Mouse (Mus musculus): ENCODE data around the gene Prkag3. TPM values are rescaled to one million over a fixed set of nuclear protein-coding genes. Genes with fewer than 3 reads are reported as not detected.

The Prkag3 gene
- polyA plus RNA-seq, 2 experiments = not detected

GRCm38 (mm10) chr1:74752150-74752549 is 3.1 kb upstream of the Prkag3 start:
- Histone ChIP-seq H3K4me3 (ENCODE audit: insufficient read depth in 1 of 2, low read depth in 2 of 2, low read length in 2 of 2) (no peak overlapping the region), H3K4me2 (ENCODE audit: low read depth) (no peak overlapping the region), H3K27ac (no peak overlapping the region), H3K36me3 (replicated peaks; ENCODE audit: control insufficient read depth, insufficient read depth, low read depth) (no peaks in the 10 kb centered on the region), H3K9me3 (ENCODE audit: control insufficient read depth, low read length) (no peaks in the 10 kb centered on the region), H3K27me3 (ENCODE audit: control insufficient read depth, insufficient read depth, low read length) (no peaks in the 10 kb centered on the region; the same call in 1 of the 2 replicates), H3K4me1 (replicated peaks; ENCODE audit: control insufficient read depth in 2 of 2, insufficient read depth in 2 of 2, low read length in 1 of 2) (no peaks in the 10 kb centered on the region), H3K9ac (replicated peaks) (no peak overlapping the region)
- DNase-seq (ENCODE audit: low read depth in 3 of 3, low spot score in 3 of 3) (no peak), ATAC-seq (ENCODE audit: insufficient read depth) (no peak)
- no peak for TF ChIP-seq EP300 (IDR thresholded peaks at IDR 0.05; ENCODE audit: low read depth)
- TF ChIP-seq CTCF (IDR thresholded peaks at IDR 0.05; ENCODE audit: low read depth) = no peak
- 72% methylated on average over 8 of the region's 8 CpGs for WGBS (ENCODE audit: insufficient replicate concordance)

DNA sequence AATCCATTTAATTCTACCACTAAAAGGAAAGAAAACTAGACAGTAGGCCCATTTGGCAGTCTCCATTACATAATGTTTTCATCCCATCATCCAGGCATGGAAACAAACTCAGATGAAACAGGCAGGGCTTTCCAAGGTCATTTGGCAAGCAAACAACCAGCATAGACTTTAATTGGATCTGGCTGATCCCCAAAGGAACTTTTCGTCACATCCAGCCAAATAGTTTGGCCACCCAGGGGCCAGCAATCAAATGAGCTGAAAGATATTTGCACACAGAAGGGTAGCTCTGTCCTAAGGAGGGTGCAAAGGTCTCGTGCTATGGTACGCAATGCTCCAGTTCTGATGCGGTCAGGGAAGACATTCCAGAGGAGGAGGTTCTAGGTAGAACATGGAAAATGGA is 1.7 kb upstream of the Prkag3 start:
- no peak overlapping the region for H3K27ac ChIP-seq
- no peaks in the 10 kb centered on the region for H3K36me3 ChIP-seq (replicated peaks; ENCODE audit: control insufficient read depth, insufficient read depth, low read depth)
- no peaks in the 10 kb centered on the region for H3K9me3 ChIP-seq (ENCODE audit: control insufficient read depth, low read length)
- no peaks in the 10 kb centered on the region; the same call in 1 of the 2 replicates for H3K27me3 ChIP-seq (ENCODE audit: control insufficient read depth, insufficient read depth, low read length)
- H3K4me3 ChIP-seq (ENCODE audit: insufficient read depth in 1 of 2, low read depth in 2 of 2, low read length in 2 of 2) = no peak overlapping the region
- ATAC-seq (ENCODE audit: insufficient read depth) (no peak), DNase-seq (ENCODE audit: low read depth in 3 of 3, low spot score in 3 of 3) (no peak)
- TF ChIP-seq EP300 (IDR thresholded peaks at IDR 0.05; ENCODE audit: low read depth) (no peak), CTCF (IDR thresholded peaks at IDR 0.05; ENCODE audit: low read depth) (no peak)
- WGBS (ENCODE audit: insufficient replicate concordance) = 55% methylated on average over 4 of the region's 4 CpGs
- H3K4me2 ChIP-seq (ENCODE audit: low read depth) = no peak overlapping the region
- no peak overlapping the region for H3K9ac ChIP-seq (replicated peaks)
- H3K4me1 ChIP-seq (replicated peaks; ENCODE audit: control insufficient read depth in 2 of 2, insufficient read depth in 2 of 2, low read length in 1 of 2) = no peaks in the 10 kb centered on the region

GRCm38 (mm10) chr1:74749301-74749700 is 280 bp upstream of the Prkag3 start:
- H3K4me2 ChIP-seq (ENCODE audit: low read depth) = no peak overlapping the region
- H3K4me1 ChIP-seq (replicated peaks; ENCODE audit: control insufficient read depth in 2 of 2, insufficient read depth in 2 of 2, low read length in 1 of 2) = no peaks in the 10 kb centered on the region
- TF ChIP-seq CTCF (IDR thresholded peaks at IDR 0.05; ENCODE audit: low read depth) (no peak), EP300 (IDR thresholded peaks at IDR 0.05; ENCODE audit: low read depth) (no peak)
- no peaks in the 10 kb centered on the region for H3K36me3 ChIP-seq (replicated peaks; ENCODE audit: control insufficient read depth, insufficient read depth, low read depth)
- H3K4me3 ChIP-seq (ENCODE audit: insufficient read depth in 1 of 2, low read depth in 2 of 2, low read length in 2 of 2) = no peak overlapping the region
- WGBS (ENCODE audit: insufficient replicate concordance) = 59% methylated on average over 7 of the region's 7 CpGs
- no peaks in the 10 kb centered on the region; the same call in 1 of the 2 replicates for H3K27me3 ChIP-seq (ENCODE audit: control insufficient read depth, insufficient read depth, low read length)
- no peak overlapping the region for H3K27ac ChIP-seq
- DNase-seq (ENCODE audit: low read depth in 3 of 3, low spot score in 3 of 3) = no peak
- no peak overlapping the region for H3K9ac ChIP-seq (replicated peaks)
- H3K9me3 ChIP-seq (ENCODE audit: control insufficient read depth, low read length) = no peaks in the 10 kb centered on the region
- no peak for ATAC-seq (ENCODE audit: insufficient read depth)

DNA sequence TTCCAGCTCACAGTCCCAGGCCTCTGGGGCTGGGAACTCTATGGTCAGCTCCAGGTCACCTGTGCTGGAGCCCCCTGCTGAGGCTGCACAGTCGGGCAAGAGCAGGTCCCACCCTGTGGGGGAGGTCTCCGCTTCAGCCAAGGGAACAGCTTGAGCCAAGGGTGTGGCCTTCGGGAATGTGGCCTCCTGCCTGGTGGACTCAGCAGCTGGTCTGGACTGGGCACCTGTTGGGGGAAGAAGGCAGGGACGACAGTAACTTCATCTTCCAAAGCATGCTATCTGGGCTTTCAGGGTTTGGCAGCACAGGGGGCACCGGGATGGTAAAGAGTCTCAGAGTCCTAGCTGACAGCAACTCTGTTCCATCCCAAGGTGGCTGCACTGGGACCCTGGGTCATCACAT is 1.7 kb downstream of the Prkag3 start:
- WGBS (ENCODE audit: insufficient replicate concordance) = 53% methylated on average over 5 of the region's 5 CpGs

DNA sequence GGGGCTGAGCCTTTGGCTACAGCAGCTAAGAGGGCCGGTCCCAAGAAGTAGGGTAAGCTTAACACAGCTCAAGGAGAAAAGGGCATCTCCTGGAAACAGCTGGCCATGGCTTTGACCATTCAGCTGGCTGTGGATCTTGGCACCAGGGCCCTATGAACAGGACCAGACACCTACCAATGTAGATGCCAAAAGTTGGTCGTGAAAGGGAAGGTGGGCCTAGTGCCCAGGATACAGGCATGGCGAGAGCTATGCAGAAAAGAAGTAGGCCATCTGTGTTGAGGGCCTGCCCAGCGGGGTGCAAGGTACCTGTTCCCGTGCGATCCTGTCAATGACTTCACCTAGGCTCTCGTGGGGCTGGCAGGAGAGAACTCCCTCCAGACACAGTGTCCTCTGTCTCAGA is 8.2 kb downstream of the Prkag3 start:
- no peak for TF ChIP-seq CTCF (IDR thresholded peaks at IDR 0.05; ENCODE audit: low read depth)
- no peak for TF ChIP-seq EP300 (IDR thresholded peaks at IDR 0.05; ENCODE audit: low read depth)
- H3K36me3 ChIP-seq (replicated peaks; ENCODE audit: control insufficient read depth, insufficient read depth, low read depth) = no peaks in the 10 kb centered on the region
- 53% methylated on average over 7 of the region's 7 CpGs for WGBS (ENCODE audit: insufficient replicate concordance)
- no peak overlapping the region for H3K9ac ChIP-seq (replicated peaks)
- H3K4me2 ChIP-seq (ENCODE audit: low read depth) = no peak overlapping the region
- H3K27me3 ChIP-seq (ENCODE audit: control insufficient read depth, insufficient read depth, low read length) = no peaks in the 10 kb centered on the region
- ATAC-seq (ENCODE audit: insufficient read depth) (no peak), DNase-seq (ENCODE audit: low read depth in 3 of 3, low spot score in 3 of 3) (no peak)
- H3K27ac ChIP-seq = no peak overlapping the region
- H3K4me3 ChIP-seq (ENCODE audit: insufficient read depth in 1 of 2, low read depth in 2 of 2, low read length in 2 of 2) = no peak overlapping the region
- H3K9me3 ChIP-seq (ENCODE audit: control insufficient read depth, low read length) = no peaks in the 10 kb centered on the region
- H3K4me1 ChIP-seq (replicated peaks; ENCODE audit: control insufficient read depth in 2 of 2, insufficient read depth in 2 of 2, low read length in 1 of 2) = no peaks in the 10 kb centered on the region

More for the DNA sequence above, 1.7 kb downstream of the Prkag3 start:
- H3K9ac ChIP-seq (replicated peaks) = no peak overlapping the region
- no peak for ATAC-seq (ENCODE audit: insufficient read depth)
- no peaks in the 10 kb centered on the region for H3K4me1 ChIP-seq (replicated peaks; ENCODE audit: control insufficient read depth in 2 of 2, insufficient read depth in 2 of 2, low read length in 1 of 2)
- no peaks in the 10 kb centered on the region; the same call in 1 of the 2 replicates for H3K27me3 ChIP-seq (ENCODE audit: control insufficient read depth, insufficient read depth, low read length)
- TF ChIP-seq EP300 (IDR thresholded peaks at IDR 0.05; ENCODE audit: low read depth) = no peak
- H3K36me3 ChIP-seq (replicated peaks; ENCODE audit: control insufficient read depth, insufficient read depth, low read depth) = no peaks in the 10 kb centered on the region
- DNase-seq (ENCODE audit: low read depth in 3 of 3, low spot score in 3 of 3) = no peak
- H3K4me2 ChIP-seq (ENCODE audit: low read depth) = no peak overlapping the region
- H3K4me3 ChIP-seq (ENCODE audit: insufficient read depth in 1 of 2, low read depth in 2 of 2, low read length in 2 of 2) = no peak overlapping the region
- no peaks in the 10 kb centered on the region for H3K9me3 ChIP-seq (ENCODE audit: control insufficient read depth, low read length)
- H3K27ac ChIP-seq = no peak overlapping the region
